Mouse (Mus musculus): ENCODE measurements around the gene Rbm4b. TPM values are rescaled to one million over a fixed set of nuclear protein-coding genes. Genes with fewer than 3 reads are reported as not detected.

The Rbm4b gene
- 4.6 and 5.3 TPM in 2 replicates for polyA plus RNA-seq (2012)

GRCm38 (mm10) chr19:4756193-4756911, at the start of gene Rbm4b:
TSS of gene Rbm4b (plus strand) at chr19:4756497.
- no peak for TF ChIP-seq GATA1 (IDR thresholded peaks at IDR 0.05; ENCODE audit: low read length)

- no peak for TF ChIP-seq GATA1 (IDR thresholded peaks at IDR 0.05; ENCODE audit: low read length)
Measured at GRCm38 (mm10) chr19:4708765-4709164, 47.5 kb upstream of the Rbm4b start.

- TF ChIP-seq GATA1 (IDR thresholded peaks at IDR 0.05; ENCODE audit: low read length) = no peak
Measured at GRCm38 (mm10) chr19:4711098-4711600, 45.1 kb upstream of the Rbm4b start, which contains the start of gene Sptbn2. TSS of gene Sptbn2 (plus strand) at chr19:4711167.

- TF ChIP-seq GATA1 (IDR thresholded peaks at IDR 0.05; ENCODE audit: low read length) = no peak
Measured at GRCm38 (mm10) chr19:4711601-4712155, 44.6 kb upstream of the Rbm4b start.

- no peak for TF ChIP-seq GATA1 (IDR thresholded peaks at IDR 0.05; ENCODE audit: low read length)
Measured at GRCm38 (mm10) chr19:4712156-4712780, 44.0 kb upstream of the Rbm4b start.

GRCm38 (mm10) chr19:4712781-4713526, 43.3 kb upstream of the Rbm4b start:
- no peak for TF ChIP-seq GATA1 (IDR thresholded peaks at IDR 0.05; ENCODE audit: low read length)

GRCm38 (mm10) chr19:4713886-4714285, 42.4 kb upstream of the Rbm4b start:
- no peak for TF ChIP-seq GATA1 (IDR thresholded peaks at IDR 0.05; ENCODE audit: low read length)

GRCm38 (mm10) chr19:4716756-4717155, 39.5 kb upstream of the Rbm4b start:
- TF ChIP-seq GATA1 (IDR thresholded peaks at IDR 0.05; ENCODE audit: low read length) = no peak

GRCm38 (mm10) chr19:4717281-4717680, 39.0 kb upstream of the Rbm4b start:
- no peak for TF ChIP-seq GATA1 (IDR thresholded peaks at IDR 0.05; ENCODE audit: low read length)

- no peak for TF ChIP-seq GATA1 (IDR thresholded peaks at IDR 0.05; ENCODE audit: low read length)
Measured at GRCm38 (mm10) chr19:4718716-4719115, 37.6 kb upstream of the Rbm4b start.

GRCm38 (mm10) chr19:4719351-4719764, 36.9 kb upstream of the Rbm4b start:
- TF ChIP-seq GATA1 (IDR thresholded peaks at IDR 0.05; ENCODE audit: low read length) = no peak

- TF ChIP-seq GATA1 (IDR thresholded peaks at IDR 0.05; ENCODE audit: low read length) = no peak
Measured at GRCm38 (mm10) chr19:4720112-4720511, 36.2 kb upstream of the Rbm4b start.

GRCm38 (mm10) chr19:4720671-4721244, 35.5 kb upstream of the Rbm4b start:
- TF ChIP-seq GATA1 (IDR thresholded peaks at IDR 0.05; ENCODE audit: low read length) = no peak

- no peak for TF ChIP-seq GATA1 (IDR thresholded peaks at IDR 0.05; ENCODE audit: low read length)
Measured at GRCm38 (mm10) chr19:4729186-4729585, 27.1 kb upstream of the Rbm4b start.

GRCm38 (mm10) chr19:4733052-4733451, 23.2 kb upstream of the Rbm4b start:
- TF ChIP-seq GATA1 (IDR thresholded peaks at IDR 0.05; ENCODE audit: low read length) = no peak
